Mouse (Mus musculus): ENCODE data around the gene Irx6. TPM values are rescaled to one million over a fixed set of nuclear protein-coding genes. Genes with fewer than 3 reads are reported as not detected.

Irx6 gene
- polyA plus RNA-seq (2012): not detected in 2 replicates

- TF ChIP-seq GATA1 (IDR thresholded peaks at IDR 0.05; ENCODE audit: low read length): no peak
Measured at GRCm38 (mm10) chr8:92674244-92675128, at the start of gene Irx6. Gene Irx6, plus strand, starts transcription at chr8:92674288.

- TF ChIP-seq GATA1 (IDR thresholded peaks at IDR 0.05; ENCODE audit: low read length): no peak
Measured at GRCm38 (mm10) chr8:92628711-92629650, 45.1 kb upstream of the Irx6 start.

- no peak for TF ChIP-seq GATA1 (IDR thresholded peaks at IDR 0.05; ENCODE audit: low read length)
Measured at GRCm38 (mm10) chr8:92633199-92633598, 40.9 kb upstream of the Irx6 start.

- TF ChIP-seq GATA1 (IDR thresholded peaks at IDR 0.05; ENCODE audit: low read length): no peak
Measured at GRCm38 (mm10) chr8:92640820-92641219, 33.3 kb upstream of the Irx6 start.

GRCm38 (mm10) chr8:92646637-92647036, 27.5 kb upstream of the Irx6 start:
- TF ChIP-seq GATA1 (IDR thresholded peaks at IDR 0.05; ENCODE audit: low read length): no peak

- TF ChIP-seq GATA1 (IDR thresholded peaks at IDR 0.05; ENCODE audit: low read length): no peak
Measured at GRCm38 (mm10) chr8:92664207-92664606, 9.9 kb upstream of the Irx6 start.

GRCm38 (mm10) chr8:92670236-92670635, 3.9 kb upstream of the Irx6 start:
- no peak for TF ChIP-seq GATA1 (IDR thresholded peaks at IDR 0.05; ENCODE audit: low read length)

- no peak for TF ChIP-seq GATA1 (IDR thresholded peaks at IDR 0.05; ENCODE audit: low read length)
Measured at GRCm38 (mm10) chr8:92670656-92671195, 3.4 kb upstream of the Irx6 start.

- TF ChIP-seq GATA1 (IDR thresholded peaks at IDR 0.05; ENCODE audit: low read length): no peak
Measured at GRCm38 (mm10) chr8:92671892-92672291, 2.2 kb upstream of the Irx6 start.

- no peak for TF ChIP-seq GATA1 (IDR thresholded peaks at IDR 0.05; ENCODE audit: low read length)
Measured at GRCm38 (mm10) chr8:92673101-92673500, 987 bp upstream of the Irx6 start.

- no peak for TF ChIP-seq GATA1 (IDR thresholded peaks at IDR 0.05; ENCODE audit: low read length)
Measured at GRCm38 (mm10) chr8:92673555-92674243, 389 bp upstream of the Irx6 start.

GRCm38 (mm10) chr8:92678407-92678806, 4.3 kb downstream of the Irx6 start:
- no peak for TF ChIP-seq GATA1 (IDR thresholded peaks at IDR 0.05; ENCODE audit: low read length)

- no peak for TF ChIP-seq GATA1 (IDR thresholded peaks at IDR 0.05; ENCODE audit: low read length)
Measured at GRCm38 (mm10) chr8:92697361-92697760, 23.3 kb downstream of the Irx6 start.

- no peak for TF ChIP-seq GATA1 (IDR thresholded peaks at IDR 0.05; ENCODE audit: low read length)
Measured at GRCm38 (mm10) chr8:92698411-92698810, 24.3 kb downstream of the Irx6 start.

GRCm38 (mm10) chr8:92699922-92700540, 25.9 kb downstream of the Irx6 start:
- no peak for TF ChIP-seq GATA1 (IDR thresholded peaks at IDR 0.05; ENCODE audit: low read length)
